Mouse (Mus musculus): ENCODE data around the gene Sik1. TPM values are rescaled to one million over a fixed set of nuclear protein-coding genes. Genes with fewer than 3 reads are reported as not detected.

Sik1 gene
- 13.7 and 14.6 TPM in 2 replicates for polyA plus RNA-seq (2012; rRNA removed)

DNA sequence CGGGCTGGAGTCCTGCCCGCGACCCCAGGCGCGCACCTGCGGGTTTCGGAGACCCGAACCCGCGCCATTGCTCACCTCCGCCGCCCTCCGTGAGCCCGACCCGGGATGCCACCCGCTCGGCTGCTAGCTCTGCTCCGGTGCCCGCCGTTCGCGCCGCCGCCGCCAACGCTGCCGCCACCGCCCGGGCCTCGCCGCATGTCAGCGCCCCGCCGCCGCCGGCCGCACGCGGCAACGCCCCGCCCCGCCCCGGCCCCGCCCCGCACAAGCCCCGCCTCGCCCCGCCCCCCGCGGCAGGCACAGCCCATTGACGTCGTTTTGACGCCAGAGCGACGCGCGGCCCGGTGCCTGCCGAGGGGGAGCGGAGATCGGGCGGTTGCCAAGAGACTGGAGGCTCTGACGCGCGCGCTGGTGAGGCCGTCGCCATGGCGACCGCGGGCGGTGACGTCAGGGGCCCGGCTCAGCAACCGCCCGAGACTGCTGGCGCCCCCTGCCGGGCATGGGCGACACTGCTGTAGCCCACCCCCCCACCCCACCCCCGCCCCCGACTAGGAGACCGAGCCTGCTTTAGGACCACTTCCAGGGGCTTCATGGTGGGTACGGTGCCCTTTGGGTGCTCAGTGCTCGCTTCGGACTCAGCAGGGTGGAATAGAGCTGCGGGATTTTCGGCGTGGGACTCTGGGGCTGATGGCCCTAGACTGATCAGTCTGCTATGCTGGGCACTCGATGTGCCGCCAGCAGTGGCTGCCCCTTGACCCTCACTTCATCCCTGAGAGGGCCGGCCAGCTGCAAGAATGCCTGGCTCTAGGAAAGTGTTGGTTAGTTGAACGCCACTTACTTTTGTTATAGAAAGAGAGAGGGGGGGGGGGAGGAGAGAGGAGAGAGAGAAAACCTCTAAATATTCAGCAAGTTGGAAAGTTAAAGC is at the start of gene Sik1:
Sik1 (minus strand) TSS at position 208 of the 922 bp plus-strand sequence.

Other genes starting within 250 kb of the Sik1 start
- 1.3 and 1.6 TPM in 2 replicates for gene Cbs, start 218.6 kb downstream of the Sik1 start, polyA plus RNA-seq (2012; rRNA removed)
- 429 and 627 TPM in 2 replicates for gene U2af1, start 196.9 kb downstream of the Sik1 start, polyA plus RNA-seq (2012; rRNA removed)
- gene Cryaa, start 178.0 kb downstream of the Sik1 start, polyA plus RNA-seq (2012; rRNA removed): 1.2 and 1.8 TPM in 2 replicates
- 39.1 and 47.7 TPM in 2 replicates for gene Rrp1b, start 180.3 kb upstream of the Sik1 start, polyA plus RNA-seq (2012; rRNA removed)
- 0.28 and 0.48 TPM in 2 replicates for gene Hsf2bp, start 180.5 kb upstream of the Sik1 start, polyA plus RNA-seq (2012; rRNA removed)